ENCODE assay signal across 12 mouse cellular contexts in genomic region chr7:92804919-92805668, GRCm38 (mm10).
"Had no signal": no experiment of that assay in that cellular context is flagged by ENCODE, and none has a peak within 500 bp of the region (broad histone marks: within the 10 kb centered on the region; RNA-seq: fewer than 3 reads in every experiment).

No protein-coding gene starts in this region.

- H3K36me3 ChIP-seq: kidney, embryonic 15.5 days; limb, embryonic 13.5 days; midbrain, embryonic 13.5 days; neural tube, embryonic 15.5 days had no signal

- H3K9me3 ChIP-seq: kidney, embryonic 15.5 days; limb, embryonic 13.5 days; midbrain, embryonic 13.5 days; neural tube, embryonic 15.5 days had no signal

- ATAC-seq: midbrain, embryonic 13.5 days had no signal

- H3K27me3 ChIP-seq: kidney, embryonic 15.5 days; limb, embryonic 13.5 days; midbrain, embryonic 13.5 days; neural tube, embryonic 15.5 days had no signal

- H3K4me2 ChIP-seq: kidney, embryonic 15.5 days; limb, embryonic 13.5 days; midbrain, embryonic 13.5 days; neural tube, embryonic 15.5 days had no signal

- H3K4me3 ChIP-seq: kidney, embryonic 15.5 days; limb, embryonic 13.5 days; midbrain, embryonic 13.5 days; myocyte; neural tube, embryonic 15.5 days had no signal

- H3K9ac ChIP-seq: kidney, embryonic 15.5 days; limb, embryonic 13.5 days; liver, embryonic 14.5 days; midbrain, embryonic 13.5 days; neural tube, embryonic 15.5 days had no signal

- H3K27ac ChIP-seq: kidney, embryonic 15.5 days; limb, embryonic 13.5 days; liver, embryonic 14.5 days; midbrain, embryonic 13.5 days; neural tube, embryonic 15.5 days had no signal

- DNase-seq: kidney, postnatal 14 days; left cerebral cortex, postnatal 4 days; lung, adult 18-20 months; right cerebral cortex, adult 18-20 months; right cerebral cortex, postnatal 25 days; thymus, postnatal 36 days had no signal
